Mouse (Mus musculus) erythroblast, embryonic 14.5 days (primary cell): Measurements from ENCODE around the gene Ifrd1.

Experiments used
- GATA1 ChIP-seq: IDR thresholded peaks from 2 replicates; pipeline ENCODE4 v1.6.1; 2012; ENCODE audit warnings: low read length, inconsistent platforms, mixed read lengths
- TAL1 ChIP-seq: IDR thresholded peaks from 3 replicates; pipeline ENCODE4 v1.6.1; 2012; ENCODE audit warnings: low read length, inconsistent platforms, mixed read lengths

DNA sequence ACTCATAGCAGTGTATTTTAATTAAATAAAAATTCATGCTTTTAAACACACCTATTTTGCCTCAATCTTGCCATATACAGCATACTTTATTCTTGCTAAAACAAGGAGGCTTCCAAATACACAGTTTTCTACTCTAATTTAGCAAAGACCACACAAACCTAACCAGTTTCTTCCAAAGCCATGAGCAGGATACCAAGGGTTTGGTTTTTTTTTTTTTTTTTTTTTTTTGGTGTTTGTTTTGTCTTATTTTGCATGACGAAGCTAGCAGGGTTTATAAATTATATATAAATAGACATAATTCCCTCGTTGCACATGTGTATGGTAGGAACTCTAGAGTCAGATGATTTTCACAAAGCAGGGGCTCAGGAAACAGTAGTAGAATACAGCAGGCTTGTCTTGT is 72.1 kb downstream of the Ifrd1 start:
- TF ChIP-seq TAL1 = no peak
- TF ChIP-seq GATA1 = no peak
